Mouse (Mus musculus): ENCODE measurements at regions not wholly inside any gene's neighbourhood (a gene's known extent, or its start where the extent isn't known, plus 50 kb on each side); places are given as distances from the start of the nearest gene placed in this dataset.

DNA sequence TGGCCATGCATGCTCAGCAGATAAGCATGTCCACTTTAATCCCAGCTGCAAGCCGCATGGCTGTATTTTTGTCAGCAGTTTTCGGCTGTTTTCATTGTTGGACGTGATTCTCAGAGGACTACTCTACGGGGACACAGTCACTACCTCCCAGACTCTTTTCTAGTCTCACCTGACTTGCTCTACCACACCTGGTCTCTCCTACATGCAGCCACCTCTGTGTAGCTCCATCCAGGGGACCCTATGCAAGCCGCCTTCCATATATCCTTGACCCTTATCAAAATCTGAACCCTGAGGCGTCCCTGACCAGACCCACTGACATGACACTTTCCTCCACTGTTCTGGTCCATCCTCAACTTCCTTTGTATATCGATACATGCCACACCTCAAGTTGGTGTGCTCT lies 402.2 kb downstream of the Efnb2 start:
- Histone ChIP-seq H3K36me3 (ENCODE audit: control insufficient read depth, insufficient read depth, low read length) (no peaks in the 10 kb centered on the region), H3K9ac (ENCODE audit: low read length) (no peak overlapping the region), H3K27me3 (replicated peaks; ENCODE audit: control insufficient read depth, insufficient read depth, low read length) (no peaks in the 10 kb centered on the region), H3K27ac (ENCODE audit: low read depth) (no peak overlapping the region), H3K4me2 (ENCODE audit: low read length) (no peak overlapping the region), H3K4me3 (ENCODE audit: low read depth, low read length) (no peak overlapping the region), H3K9me3 (ENCODE audit: control insufficient read depth, low read length) (no peaks in the 10 kb centered on the region), H3K4me1 (replicated peaks; ENCODE audit: control insufficient read depth, insufficient read depth, low read length) (0 out of 2 replicates have a peak, but pooled peaks cover 5% of the 10 kb centered on the region)
- no peak for DNase-seq (ENCODE audit: low spot score)
- 90% methylated on average over 7 of the region's 7 CpGs for WGBS
- ATAC-seq (replicated peaks; ENCODE audit: low FRiP score, low TSS enrichment, low read depth): no peak

DNA sequence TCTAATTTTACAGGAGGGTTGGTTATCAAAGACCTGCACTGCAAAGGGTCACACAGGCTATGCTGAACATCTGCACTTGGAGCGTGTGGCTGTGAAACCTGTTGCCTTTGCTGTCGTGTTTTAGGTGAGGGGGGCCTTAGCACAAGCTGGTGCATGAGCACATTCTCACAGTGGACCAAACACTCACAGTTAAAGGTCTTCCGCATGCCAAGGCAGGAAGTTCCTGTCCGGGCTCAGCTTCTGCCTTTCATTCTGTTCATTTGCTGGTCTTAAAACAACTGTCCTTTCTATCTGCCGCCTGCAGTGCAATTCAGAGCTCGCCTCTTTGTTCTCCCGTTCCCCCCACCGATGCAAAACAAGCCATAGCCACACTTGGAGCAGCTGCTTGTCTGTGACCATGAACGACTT lies 402.8 kb downstream of the Efnb2 start:
- ATAC-seq (replicated peaks; ENCODE audit: low FRiP score, low TSS enrichment, low read depth) (no peak), DNase-seq (ENCODE audit: low spot score) (no peak)
- no peaks in the 10 kb centered on the region for H3K9me3 ChIP-seq (ENCODE audit: control insufficient read depth, low read length)
- no peak overlapping the region for H3K4me3 ChIP-seq (ENCODE audit: low read depth, low read length)
- WGBS: 43% methylated on average over 9 of the region's 9 CpGs
- no peak overlapping the region for H3K4me2 ChIP-seq (ENCODE audit: low read length)
- H3K27ac ChIP-seq (ENCODE audit: low read depth): no peak overlapping the region
- no peak overlapping the region for H3K9ac ChIP-seq (ENCODE audit: low read length)
- H3K27me3 ChIP-seq (replicated peaks; ENCODE audit: control insufficient read depth, insufficient read depth, low read length): no peaks in the 10 kb centered on the region
- no peaks in the 10 kb centered on the region for H3K36me3 ChIP-seq (ENCODE audit: control insufficient read depth, insufficient read depth, low read length)
- 0 out of 2 replicates have a peak, but pooled peaks cover 5% of the 10 kb centered on the region for H3K4me1 ChIP-seq (replicated peaks; ENCODE audit: control insufficient read depth, insufficient read depth, low read length)

DNA sequence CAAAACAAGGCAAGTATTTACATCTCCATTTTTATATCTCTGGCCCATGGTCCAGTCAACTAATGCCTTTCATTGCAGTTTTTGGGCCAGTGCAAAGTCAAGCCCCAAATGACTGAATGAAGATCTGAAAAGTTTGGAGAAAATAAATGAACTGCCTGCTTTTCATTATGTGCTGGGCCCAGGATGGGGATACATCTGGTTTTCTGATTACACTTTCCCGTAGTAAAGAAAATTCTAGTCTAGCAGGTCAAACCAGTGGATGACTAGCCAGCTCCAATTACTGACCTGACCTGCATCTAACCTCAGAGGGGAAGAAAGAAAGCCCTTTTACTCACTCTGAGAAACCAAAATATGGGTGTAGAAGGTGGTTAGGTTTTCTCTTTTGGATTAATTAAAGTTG lies 404.7 kb downstream of the Efnb2 start:
- Histone ChIP-seq H3K4me2 (ENCODE audit: low read length) (no peak overlapping the region), H3K9me3 (ENCODE audit: control insufficient read depth, low read length) (no peaks in the 10 kb centered on the region), H3K36me3 (ENCODE audit: control insufficient read depth, insufficient read depth, low read length) (no peaks in the 10 kb centered on the region), H3K4me3 (ENCODE audit: low read depth, low read length) (no peak overlapping the region), H3K9ac (ENCODE audit: low read length) (no peak overlapping the region), H3K27ac (ENCODE audit: low read depth) (no peak overlapping the region), H3K4me1 (replicated peaks; ENCODE audit: control insufficient read depth, insufficient read depth, low read length) (0 out of 2 replicates have a peak, but pooled peaks cover 5% of the 10 kb centered on the region), H3K27me3 (replicated peaks; ENCODE audit: control insufficient read depth, insufficient read depth, low read length) (no peaks in the 10 kb centered on the region)
- no peak for ATAC-seq (replicated peaks; ENCODE audit: low FRiP score, low TSS enrichment, low read depth)
- no peak for DNase-seq (ENCODE audit: low spot score)
- WGBS: 44% methylated on average over 1 of the region's 1 CpGs

DNA sequence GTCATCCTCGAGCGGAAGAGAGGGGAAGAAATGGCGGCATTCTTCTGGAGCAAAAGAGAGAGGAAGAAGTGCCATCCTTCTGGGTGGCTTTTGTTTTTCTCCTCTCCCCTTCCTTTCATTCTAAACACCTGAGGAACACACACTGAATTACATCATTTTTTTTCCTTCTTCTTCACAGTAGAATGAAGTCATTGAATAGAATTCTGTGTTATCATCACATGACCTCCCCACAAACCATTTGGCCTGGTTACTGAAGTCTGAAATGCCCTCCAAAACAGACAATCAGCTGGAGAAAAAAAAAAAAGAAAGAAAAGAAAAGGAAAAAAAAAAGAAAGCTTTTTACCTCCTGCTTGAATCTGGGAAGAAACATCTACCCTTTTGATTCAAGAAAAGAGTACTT lies 406.6 kb downstream of the Efnb2 start:
- no peaks in the 10 kb centered on the region for H3K27me3 ChIP-seq (replicated peaks; ENCODE audit: control insufficient read depth, insufficient read depth, low read length)
- ATAC-seq (replicated peaks; ENCODE audit: low FRiP score, low TSS enrichment, low read depth) (no peak), DNase-seq (ENCODE audit: low spot score) (no peak)
- H3K4me1 ChIP-seq (replicated peaks; ENCODE audit: control insufficient read depth, insufficient read depth, low read length): 0 out of 2 replicates have a peak, but pooled peaks cover 5% of the 10 kb centered on the region
- no peaks in the 10 kb centered on the region for H3K9me3 ChIP-seq (ENCODE audit: control insufficient read depth, low read length)
- H3K4me2 ChIP-seq (ENCODE audit: low read length): no peak overlapping the region
- no peaks in the 10 kb centered on the region for H3K36me3 ChIP-seq (ENCODE audit: control insufficient read depth, insufficient read depth, low read length)
- no peak overlapping the region for H3K4me3 ChIP-seq (ENCODE audit: low read depth, low read length)
- no peak overlapping the region for H3K27ac ChIP-seq (ENCODE audit: low read depth)
- WGBS: 100% methylated on average over 3 of the region's 3 CpGs
- no peak overlapping the region for H3K9ac ChIP-seq (ENCODE audit: low read length)

DNA sequence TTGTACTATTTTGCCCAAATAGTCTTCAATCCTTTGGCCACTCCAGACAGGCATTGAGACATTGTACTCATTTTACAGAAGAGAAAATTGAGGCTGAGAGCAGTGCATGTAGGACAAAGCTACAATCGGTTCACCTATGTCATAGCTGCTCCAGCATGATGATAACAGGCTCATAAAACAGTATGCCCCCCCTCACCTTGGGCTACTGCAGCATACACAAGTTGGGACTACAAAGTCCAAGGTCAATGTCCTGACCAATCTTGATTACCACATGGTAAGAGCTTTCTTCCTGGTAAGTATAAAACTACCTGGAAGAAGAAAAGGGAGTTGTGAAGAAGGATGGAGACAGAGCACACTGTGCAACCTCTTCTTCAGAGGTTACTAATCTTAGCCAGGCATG lies 416.4 kb downstream of the Efnb2 start:
- no peak overlapping the region for H3K4me3 ChIP-seq (ENCODE audit: low read depth, low read length)
- no peak overlapping the region for H3K27ac ChIP-seq (ENCODE audit: low read depth)
- no peaks in the 10 kb centered on the region for H3K9me3 ChIP-seq (ENCODE audit: control insufficient read depth, low read length)
- H3K36me3 ChIP-seq (ENCODE audit: control insufficient read depth, insufficient read depth, low read length): no peaks in the 10 kb centered on the region
- ATAC-seq (replicated peaks; ENCODE audit: low FRiP score, low TSS enrichment, low read depth): peak; percentile 48; the same call in 1 of the 2 replicates
- H3K27me3 ChIP-seq (replicated peaks; ENCODE audit: control insufficient read depth, insufficient read depth, low read length): no peaks in the 10 kb centered on the region
- H3K4me2 ChIP-seq (ENCODE audit: low read length): no peak overlapping the region
- 71% methylated on average over 1 of the region's 1 CpGs for WGBS
- no peak for DNase-seq (ENCODE audit: low spot score)
- peaks cover 6% of the 10 kb centered on the region; the same call in 1 of the 2 replicates for H3K4me1 ChIP-seq (replicated peaks; ENCODE audit: control insufficient read depth, insufficient read depth, low read length)
- no peak overlapping the region for H3K9ac ChIP-seq (ENCODE audit: low read length)

GRCm38 (mm10) chr8:8241755-8242501 lies 419.1 kb downstream of the Efnb2 start:
- H3K9me3 ChIP-seq (ENCODE audit: control insufficient read depth, low read length): no peaks in the 10 kb centered on the region
- no peak overlapping the region for H3K27ac ChIP-seq (ENCODE audit: low read depth)
- no peak overlapping the region for H3K4me2 ChIP-seq (ENCODE audit: low read length)
- H3K4me1 ChIP-seq (replicated peaks; ENCODE audit: control insufficient read depth, insufficient read depth, low read length): peaks cover 6% of the 10 kb centered on the region; the same call in 1 of the 2 replicates
- no peaks in the 10 kb centered on the region for H3K36me3 ChIP-seq (ENCODE audit: control insufficient read depth, insufficient read depth, low read length)
- no peak; the same call in 1 of the 2 replicates for ATAC-seq (replicated peaks; ENCODE audit: low FRiP score, low TSS enrichment, low read depth)
- 21% methylated on average over 2 of the region's 3 CpGs for WGBS
- no peak overlapping the region for H3K4me3 ChIP-seq (ENCODE audit: low read depth, low read length)
- H3K9ac ChIP-seq (ENCODE audit: low read length): no peak overlapping the region
- no peak for DNase-seq (ENCODE audit: low spot score)
- no peaks in the 10 kb centered on the region for H3K27me3 ChIP-seq (replicated peaks; ENCODE audit: control insufficient read depth, insufficient read depth, low read length)

DNA sequence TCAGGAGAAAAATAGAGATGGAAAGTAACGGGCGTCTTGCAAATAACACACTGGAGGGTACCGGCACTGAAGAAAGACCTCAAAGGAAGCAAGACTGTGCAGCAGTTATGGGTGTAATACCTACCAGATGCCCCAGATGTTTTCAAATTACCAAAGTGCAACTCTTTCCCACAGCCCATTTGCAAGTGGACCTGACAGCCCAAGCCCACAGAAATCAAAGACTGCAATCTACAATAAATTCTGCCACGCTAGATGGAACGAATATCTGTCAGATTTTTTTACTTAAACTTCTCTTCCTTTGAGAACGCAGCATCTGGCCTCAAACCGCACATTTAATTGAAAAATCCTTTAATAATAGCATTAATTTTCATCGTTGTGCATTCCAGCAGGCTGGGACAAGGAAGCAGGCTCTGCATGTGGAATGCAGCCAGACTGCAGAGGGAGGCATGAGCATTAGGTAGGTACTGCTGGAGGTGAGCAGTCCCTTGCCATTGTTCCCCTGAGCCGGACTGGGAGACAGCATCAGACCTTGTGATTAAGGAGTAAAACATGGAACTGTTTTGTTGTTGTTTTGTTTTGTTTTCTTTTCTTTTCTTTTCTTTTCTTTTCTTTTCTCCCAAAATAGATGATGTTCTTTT lies 419.9 kb downstream of the Efnb2 start:
- H3K9ac ChIP-seq (ENCODE audit: low read length): no peak overlapping the region
- H3K9me3 ChIP-seq (ENCODE audit: control insufficient read depth, low read length): no peaks in the 10 kb centered on the region
- H3K27ac ChIP-seq (ENCODE audit: low read depth): no peak overlapping the region
- ATAC-seq (replicated peaks; ENCODE audit: low FRiP score, low TSS enrichment, low read depth): no peak
- no peak overlapping the region for H3K4me2 ChIP-seq (ENCODE audit: low read length)
- H3K4me3 ChIP-seq (ENCODE audit: low read depth, low read length): no peak overlapping the region
- H3K4me1 ChIP-seq (replicated peaks; ENCODE audit: control insufficient read depth, insufficient read depth, low read length): peaks cover 6% of the 10 kb centered on the region; the same call in 1 of the 2 replicates
- H3K36me3 ChIP-seq (ENCODE audit: control insufficient read depth, insufficient read depth, low read length): no peaks in the 10 kb centered on the region
- 75% methylated on average over 9 of the region's 9 CpGs for WGBS
- DNase-seq (ENCODE audit: low spot score): no peak
- H3K27me3 ChIP-seq (replicated peaks; ENCODE audit: control insufficient read depth, insufficient read depth, low read length): no peaks in the 10 kb centered on the region

GRCm38 (mm10) chr8:8239489-8239888 lies 421.6 kb downstream of the Efnb2 start:
- H3K36me3 ChIP-seq (ENCODE audit: control insufficient read depth, insufficient read depth, low read length): no peaks in the 10 kb centered on the region
- peaks cover 6% of the 10 kb centered on the region; the same call in 1 of the 2 replicates for H3K4me1 ChIP-seq (replicated peaks; ENCODE audit: control insufficient read depth, insufficient read depth, low read length)
- DNase-seq (ENCODE audit: low spot score) (no peak), ATAC-seq (replicated peaks; ENCODE audit: low FRiP score, low TSS enrichment, low read depth) (no peak)
- H3K27me3 ChIP-seq (replicated peaks; ENCODE audit: control insufficient read depth, insufficient read depth, low read length): no peaks in the 10 kb centered on the region
- 72% methylated on average over 12 of the region's 12 CpGs for WGBS
- no peak overlapping the region for H3K9ac ChIP-seq (ENCODE audit: low read length)
- no peak overlapping the region for H3K4me3 ChIP-seq (ENCODE audit: low read depth, low read length)
- H3K27ac ChIP-seq (ENCODE audit: low read depth): no peak overlapping the region
- H3K9me3 ChIP-seq (ENCODE audit: control insufficient read depth, low read length): no peaks in the 10 kb centered on the region
- H3K4me2 ChIP-seq (ENCODE audit: low read length): no peak overlapping the region

All from intestine, embryonic 14.5 days (tissue).